Mouse (Mus musculus): ENCODE measurements around the gene Hip1.

Gene Hip1

DNA sequence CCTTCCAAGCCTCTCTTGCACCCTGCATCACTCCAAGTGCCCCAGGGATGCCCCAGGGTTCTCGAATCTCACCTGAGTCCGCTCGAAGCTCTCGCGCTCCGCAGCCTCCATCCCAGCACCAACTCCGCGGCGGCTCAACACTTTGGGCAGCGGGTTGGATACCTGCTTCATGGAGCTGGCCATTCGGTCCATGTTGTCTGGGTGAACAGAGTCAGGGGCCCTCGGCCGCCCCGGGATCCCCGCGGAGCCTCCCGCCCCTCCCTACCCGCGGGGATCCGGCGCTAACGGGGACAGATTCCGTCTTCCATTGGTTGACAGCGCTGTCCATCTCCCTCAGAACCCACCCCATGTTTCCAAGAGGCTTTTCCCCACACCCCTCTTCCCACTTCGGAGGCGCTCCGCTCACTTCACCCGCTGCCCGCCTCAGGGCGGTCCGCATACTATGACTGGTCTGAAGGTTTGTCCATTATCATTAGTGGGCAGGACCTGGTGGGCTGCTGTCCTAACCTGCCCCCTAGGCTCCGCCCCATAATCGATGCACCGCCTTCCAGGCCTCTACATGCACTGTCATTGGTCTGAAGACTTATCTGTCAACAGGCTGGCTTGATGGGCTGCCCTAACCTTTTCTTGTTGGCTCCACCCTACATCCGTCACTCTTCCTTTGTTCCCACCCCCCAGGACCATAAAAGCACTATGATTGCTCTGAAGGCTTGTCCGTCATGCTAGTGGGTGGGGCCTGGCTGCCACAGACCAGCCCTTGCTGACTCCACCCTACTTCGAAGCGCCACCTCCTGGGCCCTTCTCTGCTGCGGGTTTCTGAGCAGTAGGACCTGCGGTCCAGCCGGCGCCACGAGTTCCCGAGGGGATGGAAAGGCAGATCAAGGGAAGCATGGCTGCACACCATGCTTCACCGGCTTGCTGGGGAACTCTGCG is at the start of gene Hip1:
TSS of gene Hip1 (minus strand) at position 256 of the 933 bp plus-strand sequence.
- DNase-seq (ENCODE audit: extremely low spot score, low spot score) = peak; percentile 94

- no peak for DNase-seq (ENCODE audit: extremely low spot score, low spot score)
Observed at GRCm38 (mm10) chr5:135589996-135590784, 45.3 kb upstream of the Hip1 start.

GRCm38 (mm10) chr5:135587764-135588163 is 42.8 kb upstream of the Hip1 start:
- DNase-seq (ENCODE audit: extremely low spot score, low spot score) = no peak

- no peak for DNase-seq (ENCODE audit: extremely low spot score, low spot score)
Observed at GRCm38 (mm10) chr5:135585691-135586090, 40.8 kb upstream of the Hip1 start.

DNA sequence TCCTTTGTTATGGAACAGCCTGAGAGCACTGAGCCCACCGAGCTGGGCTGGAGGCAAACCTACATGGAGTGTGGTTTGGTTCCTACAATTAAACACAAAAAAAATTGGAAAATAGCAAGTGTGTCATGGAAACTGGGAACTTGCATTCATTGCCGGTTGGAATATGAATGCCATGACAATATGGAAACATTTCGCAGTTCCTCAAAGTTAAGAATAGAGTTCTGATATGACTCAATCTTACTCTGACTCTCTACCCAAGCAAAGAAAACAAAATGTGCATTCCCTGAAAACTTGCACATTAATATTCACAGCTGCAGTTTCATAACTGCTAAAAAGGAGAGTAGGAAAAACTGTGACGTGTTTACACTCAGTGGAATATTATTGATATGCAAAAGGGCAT is 37.4 kb upstream of the Hip1 start:
- no peak for DNase-seq (ENCODE audit: extremely low spot score, low spot score)

- no peak for DNase-seq (ENCODE audit: extremely low spot score, low spot score)
Observed at GRCm38 (mm10) chr5:135579331-135579751, 34.4 kb upstream of the Hip1 start.

DNA sequence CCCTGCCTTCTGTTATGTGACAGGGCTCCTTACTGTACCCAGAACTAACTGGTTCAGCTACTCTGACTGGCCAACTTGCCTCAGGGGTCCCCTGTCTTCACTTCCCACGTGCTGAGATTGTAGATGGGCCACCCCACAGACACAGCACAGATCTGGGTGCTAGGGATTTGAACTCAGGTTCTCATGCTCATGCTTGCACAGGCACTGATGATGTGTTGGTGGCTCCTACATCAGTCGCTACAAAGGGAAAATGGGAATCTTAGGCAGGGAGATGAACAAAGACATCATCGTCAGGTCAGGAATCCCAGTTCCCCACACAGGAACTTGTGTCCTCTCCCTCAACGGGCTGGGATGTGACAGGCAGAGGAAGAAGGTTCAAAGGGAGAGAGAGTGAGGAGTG is 31.1 kb upstream of the Hip1 start:
- no peak for DNase-seq (ENCODE audit: extremely low spot score, low spot score)

GRCm38 (mm10) chr5:135573006-135573405 is 28.1 kb upstream of the Hip1 start, which contains the start of gene Ccl24:
Gene Ccl24 (minus strand): TSS chr5:135573049.
- no peak for DNase-seq (ENCODE audit: extremely low spot score, low spot score)

- DNase-seq (ENCODE audit: extremely low spot score, low spot score) = no peak
Observed at GRCm38 (mm10) chr5:135568698-135569097, 23.8 kb upstream of the Hip1 start.

DNA sequence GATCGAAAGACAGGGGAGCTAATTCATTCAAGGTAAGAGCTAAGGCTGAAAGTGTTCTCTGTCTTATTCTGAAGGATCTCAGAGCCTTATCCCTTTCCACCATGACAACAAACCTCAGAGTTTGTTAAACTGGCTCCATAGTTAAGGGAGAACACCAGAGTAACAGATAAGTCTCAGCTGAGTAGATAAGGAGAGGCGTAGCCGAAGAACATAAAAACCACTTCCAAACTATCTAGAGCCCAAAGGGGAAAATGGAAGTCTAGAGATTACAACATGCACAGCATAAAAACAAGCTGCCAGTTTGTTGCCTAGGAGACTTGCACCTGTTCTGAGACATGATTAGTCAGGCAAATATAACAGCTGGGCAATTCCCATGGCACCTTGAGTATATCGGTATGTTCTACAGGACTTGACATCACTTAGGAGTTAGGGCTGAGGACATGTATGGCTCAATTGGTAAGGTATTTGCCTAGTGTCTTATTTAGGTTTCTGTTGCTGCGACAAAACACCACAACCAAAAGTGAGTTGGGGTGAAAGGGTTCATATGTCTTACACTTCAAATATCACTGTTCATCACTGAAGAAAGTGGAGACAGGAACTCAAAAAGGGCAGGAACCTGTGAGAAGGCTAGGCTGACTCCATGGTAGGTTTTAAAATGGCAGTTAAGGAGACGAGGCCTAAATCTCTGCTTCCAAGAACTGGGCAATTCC is 22.8 kb upstream of the Hip1 start:
- DNase-seq (ENCODE audit: extremely low spot score, low spot score) = no peak

- no peak for DNase-seq (ENCODE audit: extremely low spot score, low spot score)
Observed at GRCm38 (mm10) chr5:135563469-135563868, 18.5 kb upstream of the Hip1 start, which contains the start of gene Ccl26. Gene Ccl26 (minus strand): TSS chr5:135563569.

DNA sequence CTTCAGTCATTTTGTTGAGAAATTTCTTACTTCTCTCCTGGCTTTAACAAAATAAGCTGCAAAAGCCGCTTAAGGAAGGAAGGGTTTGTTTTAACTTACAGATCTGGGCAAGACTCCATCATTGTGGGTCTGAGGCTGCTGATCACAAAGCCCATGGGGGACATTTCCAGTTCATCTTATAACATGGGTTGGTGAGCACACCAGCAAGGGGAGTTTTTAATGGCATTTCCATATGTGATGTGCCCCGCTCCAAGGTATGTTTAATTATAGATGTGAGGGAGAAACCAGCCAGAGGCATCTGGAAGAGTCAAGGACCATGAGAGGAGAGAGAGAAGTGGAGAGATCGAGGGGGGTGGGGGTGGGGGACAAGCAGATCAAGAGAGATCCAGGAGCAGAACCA is 12.8 kb upstream of the Hip1 start:
- no peak for DNase-seq (ENCODE audit: extremely low spot score, low spot score)

GRCm38 (mm10) chr5:135557051-135557450 is 12.1 kb upstream of the Hip1 start:
- peak; percentile 26 for DNase-seq (ENCODE audit: extremely low spot score, low spot score)

- no peak for DNase-seq (ENCODE audit: extremely low spot score, low spot score)
Observed at GRCm38 (mm10) chr5:135556259-135556658, 11.3 kb upstream of the Hip1 start.

DNA sequence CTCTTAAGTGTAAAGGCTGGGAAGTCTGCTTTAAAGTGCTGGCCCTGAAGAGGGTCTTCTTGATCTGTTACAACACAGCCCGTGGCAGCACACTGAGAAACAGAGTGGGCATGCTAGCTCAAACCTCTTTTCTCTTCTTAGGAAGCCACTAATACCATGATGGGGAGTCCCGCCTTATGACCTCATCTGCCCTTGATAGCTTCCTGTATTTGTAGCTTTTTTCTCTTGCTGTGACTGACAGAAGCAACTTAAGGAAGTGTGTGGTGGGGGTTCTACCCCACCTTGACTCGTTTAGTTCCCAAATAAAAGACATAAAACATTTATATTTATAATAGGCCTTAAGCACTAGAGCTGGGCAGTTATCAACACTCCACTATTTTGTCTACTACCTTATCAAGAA is 6.7 kb upstream of the Hip1 start:
- no peak for DNase-seq (ENCODE audit: extremely low spot score, low spot score)

- DNase-seq (ENCODE audit: extremely low spot score, low spot score) = no peak
Observed at GRCm38 (mm10) chr5:135550910-135551309, 6.0 kb upstream of the Hip1 start.

DNA sequence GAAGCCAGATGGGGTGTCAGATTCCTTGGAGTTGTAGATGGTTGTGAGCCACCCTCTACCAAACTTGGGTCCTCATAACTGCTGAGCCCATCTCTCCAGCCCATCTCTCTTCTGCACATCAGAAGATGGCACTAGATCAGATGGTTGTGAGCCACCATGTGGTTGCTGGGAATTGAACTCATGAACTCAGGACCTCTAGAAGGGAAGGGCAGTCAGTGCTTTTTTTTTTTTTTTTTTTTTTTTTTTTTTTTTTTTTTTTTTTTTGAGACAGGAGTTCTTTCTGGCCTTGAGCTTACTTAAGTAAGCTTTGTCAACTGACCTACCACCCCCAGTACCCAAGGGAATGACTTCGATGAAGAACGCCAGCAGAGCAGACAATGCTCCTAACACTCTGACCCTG is 3.1 kb upstream of the Hip1 start:
- no peak for DNase-seq (ENCODE audit: extremely low spot score, low spot score)

DNA sequence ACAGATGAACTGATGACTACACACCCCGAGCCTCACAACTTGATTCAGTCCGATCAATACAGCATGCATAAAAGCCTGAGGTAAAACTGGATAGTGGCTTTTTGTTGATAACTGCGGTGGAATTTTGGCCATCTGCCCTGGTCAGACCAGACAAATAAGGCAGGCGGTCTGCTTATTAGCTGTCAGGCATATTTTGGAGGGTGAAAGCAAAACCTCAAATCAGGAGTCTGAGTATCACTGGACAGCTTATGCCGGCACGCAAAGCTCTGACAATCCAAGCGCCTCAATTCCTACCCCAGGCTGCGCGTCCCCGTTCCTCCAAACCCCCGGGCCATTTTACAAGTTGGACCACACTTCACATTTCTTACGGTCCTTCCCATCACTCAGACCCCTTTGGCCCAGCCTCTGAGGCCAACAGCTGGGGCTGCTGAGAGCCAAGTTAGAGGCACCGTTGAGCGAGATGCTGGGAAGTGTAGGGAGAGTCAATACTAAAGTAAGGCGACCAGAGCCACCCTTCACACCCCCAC is 825 bp downstream of the Hip1 start:
- peak; percentile 46 for DNase-seq (ENCODE audit: extremely low spot score, low spot score)

- no peak for DNase-seq (ENCODE audit: extremely low spot score, low spot score)
Observed at GRCm38 (mm10) chr5:135537794-135538214, 7.1 kb downstream of the Hip1 start.

DNA sequence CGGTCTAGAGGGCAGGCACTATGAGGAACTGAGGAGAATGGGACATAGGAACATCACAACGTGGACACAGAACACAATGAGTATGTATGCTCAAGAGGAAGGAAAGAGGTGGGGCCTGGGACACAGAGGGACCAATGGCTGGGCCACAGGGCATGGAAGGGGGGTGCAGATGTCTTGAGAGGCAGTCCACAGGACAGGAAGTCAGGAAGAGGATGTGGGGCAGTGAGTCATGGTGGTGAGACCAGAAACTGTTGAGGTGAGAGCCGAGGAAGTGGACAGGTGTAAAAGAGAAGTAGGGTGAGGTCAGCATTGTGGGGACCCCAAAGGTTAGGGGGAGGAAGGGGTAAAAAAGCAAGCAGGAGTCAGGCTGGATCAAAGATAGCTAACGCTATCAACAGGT is 7.6 kb downstream of the Hip1 start:
- DNase-seq (ENCODE audit: extremely low spot score, low spot score) = no peak

GRCm38 (mm10) chr5:135535867-135536266 is 9.1 kb downstream of the Hip1 start:
- DNase-seq (ENCODE audit: extremely low spot score, low spot score) = no peak
